Mouse (Mus musculus) embryonic facial prominence, embryonic 13.5 days (tissue): ENCODE measurements around the gene Lsmem1. TPM values are rescaled to one million over a fixed set of nuclear protein-coding genes. Genes with fewer than 3 reads are reported as not detected.

Experiments
- ATAC-seq: fragments of 200-750 bp; cut with Nextera tagmentation; 2 replicates; pipeline ENCODE4 v1.8.0; 2017; ENCODE audit warnings: low read depth; ENCODE audit not compliant: insufficient number of reproducible peaks, insufficient read depth, low FRiP score, low TSS enrichment
- H3K27ac ChIP-seq: fragments of 300-500 bp; sonication (generic); 2 replicates; pipeline ENCODE4 v1.5.1; 2015; ENCODE audit warnings: moderate library complexity, mild to moderate bottlenecking, inconsistent platforms
- H3K27me3 ChIP-seq: fragments of 300-500 bp; sonication (generic); 2 replicates; pipeline ENCODE4 v1.6.1; 2015; ENCODE audit warnings: mild to moderate bottlenecking, inconsistent platforms
- H3K36me3 ChIP-seq: fragments of 300-500 bp; sonication (generic); 2 replicates; pipeline ENCODE4 v1.6.1; 2015; ENCODE audit warnings: mild to moderate bottlenecking, inconsistent platforms
- H3K4me1 ChIP-seq: fragments of 300-500 bp; sonication (generic); 2 replicates; pipeline ENCODE4 v1.6.1; 2015; ENCODE audit warnings: inconsistent platforms
- H3K4me2 ChIP-seq: fragments of 300-500 bp; sonication (generic); 2 replicates; pipeline ENCODE4 v1.6.1; 2015; ENCODE audit warnings: moderate library complexity, mild to moderate bottlenecking, inconsistent platforms
- H3K4me3 ChIP-seq: fragments of 300-500 bp; sonication (generic); 2 replicates; pipeline ENCODE4 v1.5.1; 2015; ENCODE audit warnings: mild to moderate bottlenecking, inconsistent platforms
- H3K9ac ChIP-seq: fragments of 300-500 bp; sonication (generic); 2 replicates; pipeline ENCODE4 v1.6.1; 2015; ENCODE audit warnings: mild to moderate bottlenecking, inconsistent platforms
- H3K9me3 ChIP-seq: fragments of 300-500 bp; sonication (generic); 2 replicates; pipeline ENCODE4 v1.6.1; 2016; ENCODE audit warnings: inconsistent platforms
- WGBS: fragments of 180-500 bp; shearing (Covaris S2); methylation state at CpG from one replicate; pipeline ENCODE4 v1.1.7; 2015; ENCODE audit warnings: mixed read lengths; 5-methylcytosine and 5-hydroxymethylcytosine counted together
- microRNA counts: library from miRNA; unstranded; fragments of <30 nt; microRNA quantifications from one replicate; lab custom pipeline; 2016
- microRNA-seq: library from miRNA; unstranded; fragments of <30 nt; microRNA quantifications from one replicate; pipeline ENCODE4, GENCODE M21; 2016
- polyA plus RNA-seq: library from polyadenylated mRNA; unstranded; fragments of >200 nt; fragmentation: Nextera tagmentation; extraction: Ambion mirVana; gene quantifications from 2 replicates; pipeline ENCODE4 v1.2.1, GENCODE M21; 2015

Lsmem1 gene
- polyA plus RNA-seq, 1 experiment from 2014 or later: not detected

- peaks cover 16% of the 10 kb centered on the region for H3K4me1 ChIP-seq
- peaks cover 33% of the 10 kb centered on the region for H3K27me3 ChIP-seq
- 1% methylated on average over 38 of the region's 39 CpGs for WGBS
- H3K27ac ChIP-seq: no peak within 1 kb of the TSS
- H3K36me3 ChIP-seq: no peaks in the 10 kb centered on the region
- peak within 1 kb of the TSS; percentile 94 for H3K4me2 ChIP-seq
- peak within 1 kb of the TSS; percentile 49 for H3K4me3 ChIP-seq
- H3K9me3 ChIP-seq: no peaks in the 10 kb centered on the region
- peak; percentile 56; the same call in 1 of the 2 replicates for ATAC-seq
- H3K9ac ChIP-seq: peak within 1 kb of the TSS; percentile 61
Measured at GRCm38 (mm10) chr12:40133573-40134271, 65.6 kb downstream of the Lsmem1 start, which contains the start of gene Scin. Gene Scin, minus strand, starts transcription at chr12:40134228.

GRCm38 (mm10) chr12:40133194-40133572 is 66.1 kb downstream of the Lsmem1 start:
- no peaks in the 10 kb centered on the region for H3K36me3 ChIP-seq
- H3K4me3 ChIP-seq: peak overlapping the region; percentile 49
- H3K9me3 ChIP-seq: no peaks in the 10 kb centered on the region
- peaks cover 33% of the 10 kb centered on the region for H3K27me3 ChIP-seq
- no peak for ATAC-seq
- H3K4me2 ChIP-seq: peak overlapping the region; percentile 94
- WGBS: 11% methylated on average over 10 of the region's 10 CpGs
- H3K4me1 ChIP-seq: peaks cover 16% of the 10 kb centered on the region
- H3K9ac ChIP-seq: peak overlapping the region; percentile 61; the same call in 1 of the 2 replicates
- no peak overlapping the region for H3K27ac ChIP-seq

MicroRNA genes within 50 kb of the gene (microRNA counts, 519-probe panel; counts per million panel counts)
- microRNA mmu-miR-1938 (lab: Ali Mortazavi, UCI): 236 counts per million, percentile 44 among the panel's probes with 10 or more counts

Small RNA genes lying within 50 kb of the gene (microRNA-seq; reads per million reads assigned to microRNA genes)
- not detected for gene Mir1938

Other genes with a start within 250 kb of the Lsmem1 start
- 48.4 and 49.4 TPM in 2 replicates for gene Arl4a, start 161.5 kb downstream of the Lsmem1 start, polyA plus RNA-seq
- gene Scin, start 65.3 kb downstream of the Lsmem1 start, polyA plus RNA-seq: 5.5 and 8.1 TPM in 2 replicates
- gene Ifrd1, start 49.0 kb upstream of the Lsmem1 start, polyA plus RNA-seq: 113 and 121 TPM in 2 replicates
- gene Zfp277, start 246.4 kb upstream of the Lsmem1 start, polyA plus RNA-seq: 37.9 and 39.3 TPM in 2 replicates
- 19.2 and 19.9 TPM in 2 replicates for gene Dock4, start 246.5 kb upstream of the Lsmem1 start, polyA plus RNA-seq